Mouse (Mus musculus) left cerebral cortex, adult 9 months (tissue): Measurements from ENCODE around the gene Dido1.

Experiments used
- DNase-seq, 2 experiments: peaks; one replicate each; pipeline ENCODE4 v3.0.0; 2022; ENCODE audit warnings: low spot score in 2 of 2

The Dido1 gene

GRCm38 (mm10) chr2:180709923-180710272 is at the start of gene Dido1, which contains the start of gene Gid8:
TSS of gene Dido1 (minus strand) at chr2:180709999.
TSS of gene Gid8 (plus strand) at chr2:180710117.
- DNase-seq, result peak; percentile 84 to 94

GRCm38 (mm10) chr2:180758513-180759263 is 48.9 kb upstream of the Dido1 start:
- DNase-seq, result no peak

- no peak for DNase-seq
These were observed 47.0 kb upstream of the Dido1 start for GRCm38 (mm10) chr2:180756786-180757185.

GRCm38 (mm10) chr2:180755896-180756295 is 46.1 kb upstream of the Dido1 start:
- no peak for DNase-seq

GRCm38 (mm10) chr2:180754976-180755688 is 45.3 kb upstream of the Dido1 start:
- DNase-seq, result no peak

- no peak for DNase-seq
These were observed 39.1 kb upstream of the Dido1 start for GRCm38 (mm10) chr2:180748904-180749303.

GRCm38 (mm10) chr2:180746569-180747192 is 36.9 kb upstream of the Dido1 start:
- no peak for DNase-seq

- DNase-seq, result peak; percentile 57 to 89
These were observed 35.6 kb upstream of the Dido1 start for GRCm38 (mm10) chr2:180745248-180745927.

GRCm38 (mm10) chr2:180743321-180743720 is 33.5 kb upstream of the Dido1 start:
- no peak for DNase-seq

- no peak for DNase-seq
These were observed 33.0 kb upstream of the Dido1 start for GRCm38 (mm10) chr2:180742820-180743219.

GRCm38 (mm10) chr2:180741421-180741820 is 31.6 kb upstream of the Dido1 start:
- no peak for DNase-seq

- DNase-seq, result no peak
These were observed 30.6 kb upstream of the Dido1 start for GRCm38 (mm10) chr2:180740349-180740748.

GRCm38 (mm10) chr2:180737984-180738383 is 28.2 kb upstream of the Dido1 start:
- no peak for DNase-seq

- DNase-seq, result no peak
These were observed 25.4 kb upstream of the Dido1 start for GRCm38 (mm10) chr2:180735232-180735631.

GRCm38 (mm10) chr2:180731984-180732383 is 22.2 kb upstream of the Dido1 start:
- DNase-seq, result no peak

- no peak for DNase-seq
These were observed 21.2 kb upstream of the Dido1 start for GRCm38 (mm10) chr2:180731036-180731435.

GRCm38 (mm10) chr2:180727613-180728021 is 17.8 kb upstream of the Dido1 start:
- no peak for DNase-seq

GRCm38 (mm10) chr2:180726658-180727442 is 17.1 kb upstream of the Dido1 start:
- no peak for DNase-seq

GRCm38 (mm10) chr2:180725856-180726629 is 16.2 kb upstream of the Dido1 start:
- DNase-seq, result no peak

GRCm38 (mm10) chr2:180725414-180725778 is 15.6 kb upstream of the Dido1 start:
- no peak for DNase-seq
